Mouse (Mus musculus): ENCODE data around the gene Irx5. TPM values are rescaled to one million over a fixed set of nuclear protein-coding genes. Genes with fewer than 3 reads are reported as not detected.

The Irx5 gene
- total RNA-seq (2021): 10 to 100 TPM in 1 of 2 experiments, 1 to 10 TPM in 1; 6.2 to 11.5 TPM
- polyA plus RNA-seq (2012; rRNA removed): 3.7 and 5.7 TPM in 2 replicates
- long read RNA-seq, transcript Irx5-201 (3 exons, 2,450 nt): major isoform, 9 of 9 reads
- long read RNA-seq, partial matches to known transcripts: 0 of 9 reads
- long read RNA-seq, other reads (novel, unspliced or antisense): 0 of 9 reads

- intact Hi-C loops (cut with DNase I): loop anchor here (2.0 to 5.0 kb wide), 5 partner anchors 559 to 1045 kb away; partner anchors contain the start of genes Fto and Rpgrip1l
- Histone ChIP-seq H3K79me2 (replicated peaks; ENCODE audit: control insufficient read depth, insufficient read depth, low read length) (no peaks in the 10 kb centered on the region), H3K9ac (ENCODE audit: low read depth, low read length) (peak within 1 kb of the TSS; percentile 89), H3K4me3 (peak within 1 kb of the TSS; percentile 96), H3K27ac (peak within 1 kb of the TSS; percentile 85), H3K27me3 (ENCODE audit: control insufficient read depth, insufficient read depth, low read length) (peaks cover 30% of the 10 kb centered on the region), H3K4me1 (ENCODE audit: control insufficient read depth, insufficient read depth, low read length) (no peaks in the 10 kb centered on the region), H3K36me3 (ENCODE audit: control insufficient read depth, insufficient read depth, low read length) (no peaks in the 10 kb centered on the region)
- TF ChIP-seq POLR2A (IDR thresholded peaks at IDR 0.05; ENCODE audit: insufficient read depth, low read depth, low read length) (peak; percentile 37), CTCF (IDR thresholded peaks at IDR 0.05) (peak; percentile 34), EP300 (IDR thresholded peaks at IDR 0.05; ENCODE audit: insufficient read depth, low read depth, low read length) (no peak)
- peak; percentile 81 to 88 for DNase-seq
- under 1% methylated on average over 43 of the region's 47 CpGs for WGBS
Measured at GRCm38 (mm10) chr8:92357398-92357981, at the start of gene Irx5. Gene Irx5 (plus strand): TSS chr8:92357625.

DNA sequence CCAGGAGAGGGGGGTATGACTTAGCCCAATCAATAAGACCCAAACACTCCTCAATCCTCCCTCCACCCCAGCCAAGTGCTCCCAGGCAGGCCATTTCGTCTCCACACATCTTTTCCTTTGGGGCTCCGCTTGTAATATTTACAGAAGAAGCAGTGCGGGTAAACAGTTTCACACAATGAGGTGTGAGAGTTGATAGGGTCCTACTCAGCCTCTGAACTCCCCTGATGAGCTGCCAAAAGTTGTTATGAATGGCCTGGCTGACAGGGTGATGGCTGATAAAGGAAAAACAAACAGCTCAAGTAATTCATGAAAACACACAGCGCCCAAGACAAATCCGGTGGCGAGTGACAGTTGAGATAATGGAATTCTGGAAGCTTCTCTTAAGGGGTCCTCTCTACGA, 45.2 kb upstream of the Irx5 start:
- DNase-seq: no peak
- WGBS: 11% methylated on average over 7 of the region's 7 CpGs
- H3K4me3 ChIP-seq: no peak overlapping the region
- TF ChIP-seq CTCF (IDR thresholded peaks at IDR 0.05) (no peak), POLR2A (IDR thresholded peaks at IDR 0.05; ENCODE audit: insufficient read depth, low read depth, low read length) (no peak), EP300 (IDR thresholded peaks at IDR 0.05; ENCODE audit: insufficient read depth, low read depth, low read length) (no peak)
- H3K27me3 ChIP-seq (ENCODE audit: control insufficient read depth, insufficient read depth, low read length): no peaks in the 10 kb centered on the region
- H3K4me1 ChIP-seq (ENCODE audit: control insufficient read depth, insufficient read depth, low read length): no peaks in the 10 kb centered on the region
- no peaks in the 10 kb centered on the region for H3K79me2 ChIP-seq (replicated peaks; ENCODE audit: control insufficient read depth, insufficient read depth, low read length)
- no peaks in the 10 kb centered on the region for H3K36me3 ChIP-seq (ENCODE audit: control insufficient read depth, insufficient read depth, low read length)
- intact Hi-C loops (cut with DNase I): no loop called here
- no peak overlapping the region for H3K27ac ChIP-seq
- H3K9ac ChIP-seq (ENCODE audit: low read depth, low read length): no peak overlapping the region

DNA sequence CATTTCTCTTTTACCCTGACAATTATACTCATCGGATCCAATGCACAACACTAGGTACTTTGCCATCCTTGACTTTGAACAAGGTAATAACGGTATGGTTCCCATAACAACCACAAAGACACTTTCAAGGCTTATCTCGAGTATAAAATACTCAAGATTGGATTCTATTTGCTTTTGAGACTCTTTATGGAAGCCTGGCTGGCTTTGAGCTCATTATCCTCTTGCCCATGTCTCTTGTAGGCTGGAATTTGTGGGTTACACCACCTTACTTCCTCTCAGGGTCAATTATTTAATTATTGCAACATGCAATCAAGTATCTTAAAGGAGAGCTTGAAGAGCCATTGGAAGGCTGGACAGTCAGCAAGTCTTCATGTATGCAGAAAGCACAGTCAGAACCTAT, 43.7 kb upstream of the Irx5 start:
- no peak for DNase-seq
- Histone ChIP-seq H3K9ac (ENCODE audit: low read depth, low read length) (no peak overlapping the region), H3K27ac (no peak overlapping the region), H3K36me3 (ENCODE audit: control insufficient read depth, insufficient read depth, low read length) (no peaks in the 10 kb centered on the region), H3K4me1 (ENCODE audit: control insufficient read depth, insufficient read depth, low read length) (no peaks in the 10 kb centered on the region), H3K4me3 (no peak overlapping the region), H3K79me2 (replicated peaks; ENCODE audit: control insufficient read depth, insufficient read depth, low read length) (no peaks in the 10 kb centered on the region), H3K27me3 (ENCODE audit: control insufficient read depth, insufficient read depth, low read length) (no peaks in the 10 kb centered on the region)
- WGBS: 79% methylated on average over 3 of the region's 3 CpGs
- TF ChIP-seq EP300 (IDR thresholded peaks at IDR 0.05; ENCODE audit: insufficient read depth, low read depth, low read length): no peak
- TF ChIP-seq POLR2A (IDR thresholded peaks at IDR 0.05; ENCODE audit: insufficient read depth, low read depth, low read length): no peak
- TF ChIP-seq CTCF (IDR thresholded peaks at IDR 0.05): no peak
- intact Hi-C loops (cut with DNase I): no loop called here

GRCm38 (mm10) chr8:92323751-92324150, 33.7 kb upstream of the Irx5 start:
- H3K4me3 ChIP-seq: no peak overlapping the region
- H3K27ac ChIP-seq: no peak overlapping the region
- no peak for TF ChIP-seq CTCF (IDR thresholded peaks at IDR 0.05)
- TF ChIP-seq EP300 (IDR thresholded peaks at IDR 0.05; ENCODE audit: insufficient read depth, low read depth, low read length): no peak
- TF ChIP-seq POLR2A (IDR thresholded peaks at IDR 0.05; ENCODE audit: insufficient read depth, low read depth, low read length): no peak
- no peak for DNase-seq
- no peak overlapping the region for H3K9ac ChIP-seq (ENCODE audit: low read depth, low read length)
- 52% methylated on average over 7 of the region's 7 CpGs for WGBS
- H3K36me3 ChIP-seq (ENCODE audit: control insufficient read depth, insufficient read depth, low read length): no peaks in the 10 kb centered on the region
- no peaks in the 10 kb centered on the region for H3K27me3 ChIP-seq (ENCODE audit: control insufficient read depth, insufficient read depth, low read length)
- H3K4me1 ChIP-seq (ENCODE audit: control insufficient read depth, insufficient read depth, low read length): no peaks in the 10 kb centered on the region
- intact Hi-C loops (cut with DNase I): no loop called here
- no peaks in the 10 kb centered on the region for H3K79me2 ChIP-seq (replicated peaks; ENCODE audit: control insufficient read depth, insufficient read depth, low read length)

- intact Hi-C loops (cut with DNase I): no loop called here
- WGBS: 97% methylated on average over 2 of the region's 2 CpGs
Measured at GRCm38 (mm10) chr8:92327176-92327575, 30.2 kb upstream of the Irx5 start.

DNA sequence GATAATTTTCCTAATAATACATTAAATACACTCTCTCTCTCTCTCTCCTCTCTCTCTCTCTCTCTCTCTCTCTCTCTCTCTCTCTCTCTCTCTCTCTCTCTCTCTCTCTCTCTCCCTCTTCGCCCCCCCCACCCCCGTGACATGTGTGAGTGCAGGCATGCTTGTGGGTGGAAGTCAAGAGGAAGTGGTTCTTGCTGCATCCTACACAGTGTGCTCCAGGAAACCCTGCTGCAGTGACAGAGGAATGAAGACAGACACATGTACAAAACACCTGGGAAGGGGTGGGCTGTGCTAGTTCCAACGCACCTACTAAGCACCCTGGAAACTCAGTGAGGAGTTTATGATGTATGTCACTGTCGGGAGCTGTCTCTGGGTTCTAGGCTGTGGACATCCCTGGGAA, 28.2 kb upstream of the Irx5 start:
- 63% methylated on average over 3 of the region's 4 CpGs for WGBS
- Histone ChIP-seq H3K36me3 (ENCODE audit: control insufficient read depth, insufficient read depth, low read length) (no peaks in the 10 kb centered on the region; the same call in 1 of the 2 replicates), H3K9ac (ENCODE audit: low read depth, low read length) (no peak overlapping the region), H3K79me2 (replicated peaks; ENCODE audit: control insufficient read depth, insufficient read depth, low read length) (no peaks in the 10 kb centered on the region), H3K4me3 (no peak overlapping the region), H3K27ac (no peak overlapping the region), H3K4me1 (ENCODE audit: control insufficient read depth, insufficient read depth, low read length) (no peaks in the 10 kb centered on the region), H3K27me3 (ENCODE audit: control insufficient read depth, insufficient read depth, low read length) (no peaks in the 10 kb centered on the region)
- intact Hi-C loops (cut with DNase I): no loop called here
- no peak for DNase-seq
- TF ChIP-seq POLR2A (IDR thresholded peaks at IDR 0.05; ENCODE audit: insufficient read depth, low read depth, low read length) (no peak), CTCF (IDR thresholded peaks at IDR 0.05) (no peak), EP300 (IDR thresholded peaks at IDR 0.05; ENCODE audit: insufficient read depth, low read depth, low read length) (no peak)

More at GRCm38 (mm10) chr8:92327176-92327575, 30.2 kb upstream of the Irx5 start:
- TF ChIP-seq CTCF (IDR thresholded peaks at IDR 0.05) (peak; percentile 55), POLR2A (IDR thresholded peaks at IDR 0.05; ENCODE audit: insufficient read depth, low read depth, low read length) (no peak)
- Histone ChIP-seq H3K9ac (ENCODE audit: low read depth, low read length) (no peak overlapping the region), H3K4me3 (no peak overlapping the region), H3K36me3 (ENCODE audit: control insufficient read depth, insufficient read depth, low read length) (no peaks in the 10 kb centered on the region), H3K79me2 (replicated peaks; ENCODE audit: control insufficient read depth, insufficient read depth, low read length) (no peaks in the 10 kb centered on the region), H3K27ac (no peak overlapping the region), H3K4me1 (ENCODE audit: control insufficient read depth, insufficient read depth, low read length) (no peaks in the 10 kb centered on the region), H3K27me3 (ENCODE audit: control insufficient read depth, insufficient read depth, low read length) (no peaks in the 10 kb centered on the region)
- DNase-seq: no peak

All from heart, adult 2 months (tissue).